In the genomic region with DNA sequence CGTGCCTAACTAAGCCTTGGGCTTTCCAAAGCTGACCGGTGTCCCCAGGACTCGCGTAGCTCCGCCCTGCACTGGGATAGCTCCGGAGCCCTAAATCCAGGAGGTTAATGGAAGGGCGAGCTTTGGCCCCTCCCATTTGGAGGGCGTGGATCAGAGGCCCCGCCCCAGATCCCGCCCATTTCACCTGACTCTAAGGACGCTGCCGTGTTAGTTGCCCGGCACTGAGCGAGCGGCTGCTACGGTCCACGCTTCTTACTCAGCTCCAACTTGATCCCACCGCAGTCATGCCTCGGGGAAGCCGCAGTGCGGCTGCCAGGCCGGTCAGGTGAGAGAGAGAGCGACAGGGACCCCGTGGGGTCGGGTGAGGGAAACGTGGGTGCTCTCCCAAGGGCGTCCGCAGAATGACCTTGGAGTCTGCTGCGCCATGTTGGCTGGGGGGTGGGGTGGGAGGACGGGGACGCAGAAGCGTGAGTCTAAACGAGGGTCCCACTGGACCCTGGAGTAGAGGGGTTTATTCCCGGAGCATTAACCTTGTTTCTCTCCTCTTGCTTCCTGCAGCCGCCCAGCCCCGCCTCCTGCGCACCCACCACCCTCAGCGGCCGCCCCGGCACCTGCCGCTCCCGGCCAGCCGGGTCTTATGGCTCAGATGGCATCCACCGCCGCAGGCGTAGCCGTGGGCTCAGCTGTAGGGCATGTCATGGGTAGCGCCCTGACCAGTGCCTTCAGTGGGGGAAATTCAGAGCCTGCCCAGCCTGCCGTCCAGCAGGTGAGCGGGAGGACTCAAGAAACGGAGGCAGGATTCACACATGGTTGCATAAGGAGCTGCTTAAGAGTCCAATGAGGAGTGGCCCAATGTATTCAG, we compare ENCODE assay signal across 1 mouse cellular context.
TF ChIP-seq lines count a peak whose summit lies in the region.

A gene (minus strand): TSS at position 817 of the 862 bp plus-strand sequence.

TF ChIP-seq in CH12.LX, 34 proteins besides CTCF, POLR2A, EP300 and RAD21 (continued from another document):
- peak; percentile 90 for TF ChIP-seq SIN3A (IDR thresholded peaks at IDR 0.05; ENCODE audit: low read length)
- peak; percentile 71 for TF ChIP-seq TCF12 (IDR thresholded peaks at IDR 0.05; ENCODE audit: low read depth, low read length)
